Mouse (Mus musculus): ENCODE data around the gene Rexo5.

- TF ChIP-seq CTCF (IDR thresholded peaks at IDR 0.05; ENCODE audit: extremely low read depth, insufficient read depth, low read length) (no peak), POLR2A (IDR thresholded peaks at IDR 0.05; ENCODE audit: extremely low read depth, insufficient read depth, low read length) (no peak)
These were observed 14.9 kb downstream of the Rexo5 start for GRCm38 (mm10) chr7:119808723-119809122.

All from cortical plate, adult 2 months (tissue).